Mouse (Mus musculus): Measurements from ENCODE around the gene Ttc30a2.
"Not testable (repeated sequence)": the region's sequence is repeated elsewhere in the genome, so short reads cannot be mapped to it uniquely, and the experiment has no call there.

The Ttc30a2 gene

DNA sequence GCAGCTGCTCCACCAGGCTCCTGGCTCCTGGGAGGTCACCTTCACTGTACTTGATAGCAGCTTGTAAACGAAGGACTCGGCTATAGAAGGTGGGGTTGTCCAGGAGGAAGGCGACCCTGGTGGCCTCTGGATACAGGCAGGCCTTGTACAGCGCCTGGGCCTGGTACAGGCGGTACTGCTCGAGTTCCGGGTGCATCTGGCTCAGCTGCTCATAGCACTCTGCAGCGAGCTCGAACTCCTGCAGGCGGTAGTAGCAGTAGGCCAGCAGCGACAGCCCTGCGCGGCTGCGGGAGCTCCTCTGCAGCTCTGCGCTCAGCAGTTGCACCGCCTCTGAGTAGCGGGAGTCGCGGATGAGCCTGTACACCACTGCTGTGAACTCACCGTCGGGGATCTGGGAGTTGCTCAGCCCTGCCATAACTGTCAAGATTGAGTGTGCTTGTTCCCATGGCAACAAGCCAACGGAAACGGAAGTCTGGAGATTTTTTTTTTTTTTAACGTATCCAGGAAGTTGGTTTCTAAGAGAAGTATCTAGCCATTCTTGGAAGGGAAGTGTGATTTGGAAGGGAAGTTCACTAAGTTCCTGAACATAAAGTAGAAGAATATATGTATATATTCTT is at the start of gene Ttc30a2:
Gene Ttc30a2, minus strand, starts transcription at position 419 of the 617 bp plus-strand sequence.
- DNase-seq (ENCODE audit: low spot score in 2 of 2): not testable (repeated sequence)

DNA sequence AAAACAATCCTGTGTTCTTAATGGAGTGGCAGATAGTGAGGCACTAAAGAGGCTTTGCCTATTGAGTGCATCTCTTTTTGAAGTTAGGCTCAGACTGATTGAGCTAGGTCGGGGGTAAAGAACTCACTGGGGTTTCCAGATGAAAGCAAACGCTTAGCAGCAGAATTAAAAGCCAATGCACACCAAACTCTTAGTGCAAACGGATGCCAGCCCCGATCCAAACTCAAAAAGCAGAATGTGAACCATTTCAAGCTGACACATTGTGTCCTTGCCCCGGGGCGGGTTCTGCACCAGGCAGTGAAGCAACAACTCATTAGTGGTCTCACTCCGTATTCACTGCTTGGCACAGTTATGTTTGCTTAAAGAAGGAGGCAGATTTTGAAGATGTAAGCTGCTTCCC is 38.9 kb upstream of the Ttc30a2 start:
- peak; percentile 23 to 28 for DNase-seq (ENCODE audit: low spot score in 2 of 2)

- no peak for DNase-seq (ENCODE audit: low spot score in 2 of 2)
Observed at GRCm38 (mm10) chr2:76016136-76016535, 38.2 kb upstream of the Ttc30a2 start.

DNA sequence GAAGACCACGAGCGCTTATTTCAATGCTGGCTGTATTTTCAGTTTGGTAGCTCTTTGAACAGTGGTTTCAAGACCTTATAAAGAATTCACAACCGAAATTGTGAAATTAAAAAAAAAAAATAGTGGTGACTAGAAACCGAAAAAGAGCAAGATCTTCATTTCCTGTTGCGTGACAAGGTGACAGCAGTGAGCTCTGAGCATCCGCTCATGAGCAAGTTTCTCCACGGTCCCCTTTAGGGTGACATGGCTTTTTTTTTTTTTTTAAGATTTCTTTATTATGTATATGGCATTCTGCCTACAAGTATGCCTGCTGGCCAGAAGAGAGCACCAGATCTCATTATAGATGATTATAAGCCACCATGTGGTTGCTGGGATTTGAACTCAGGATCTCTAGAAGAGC is 37.5 kb upstream of the Ttc30a2 start:
- DNase-seq (ENCODE audit: low spot score in 2 of 2): no peak

GRCm38 (mm10) chr2:76014659-76015058 is 36.7 kb upstream of the Ttc30a2 start:
- DNase-seq (ENCODE audit: low spot score in 2 of 2): no peak

GRCm38 (mm10) chr2:76006194-76006593 is 28.2 kb upstream of the Ttc30a2 start:
- DNase-seq (ENCODE audit: low spot score in 2 of 2): no peak

DNA sequence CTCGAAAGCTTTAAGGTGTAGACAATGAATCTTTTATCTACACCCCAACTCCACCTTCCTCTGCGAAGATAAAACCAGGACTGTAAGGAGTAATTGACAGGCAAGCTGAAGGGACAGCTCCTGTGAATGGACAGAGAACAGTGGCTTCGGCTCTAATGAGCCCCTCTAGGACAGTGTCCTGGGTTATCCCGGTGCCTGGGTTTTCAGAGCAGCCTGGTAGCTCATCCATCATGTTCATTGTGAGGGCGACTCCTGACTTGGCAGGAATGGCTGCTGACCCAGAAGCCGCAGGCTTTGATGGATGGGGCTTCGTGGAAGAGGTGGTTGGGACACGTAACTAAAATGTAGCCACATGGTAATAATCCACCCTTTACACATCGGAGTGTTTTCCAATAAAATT is 24.9 kb upstream of the Ttc30a2 start:
- DNase-seq (ENCODE audit: low spot score in 2 of 2): no peak

- DNase-seq (ENCODE audit: low spot score in 2 of 2): peak in 1 of 2 experiments; percentile 50
Observed at GRCm38 (mm10) chr2:76001392-76001791, 23.4 kb upstream of the Ttc30a2 start.

- no peak for DNase-seq (ENCODE audit: low spot score in 2 of 2)
Observed at GRCm38 (mm10) chr2:75999636-76000035, 21.7 kb upstream of the Ttc30a2 start.

DNA sequence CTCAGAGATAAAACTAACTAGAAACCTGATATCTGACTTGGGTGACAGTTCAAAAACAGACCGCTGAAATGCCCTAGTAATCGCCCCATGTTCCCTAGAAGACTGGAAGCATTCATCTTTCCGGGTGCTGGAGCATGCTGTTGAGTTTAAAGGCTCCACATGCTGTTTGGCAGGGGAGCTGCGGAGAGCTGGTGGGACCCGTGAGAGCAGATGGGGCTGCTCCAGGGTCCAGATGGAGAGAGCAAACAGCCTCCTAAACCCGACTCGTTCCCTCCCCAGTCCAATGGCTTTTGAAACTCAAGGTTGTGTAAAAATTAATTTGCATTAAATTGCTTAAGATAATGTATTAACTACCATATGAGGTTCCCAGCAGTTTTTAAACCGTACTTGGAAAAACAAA is 20.7 kb upstream of the Ttc30a2 start:
- peak in 1 of 2 experiments; percentile 40 for DNase-seq (ENCODE audit: low spot score in 2 of 2)

DNA sequence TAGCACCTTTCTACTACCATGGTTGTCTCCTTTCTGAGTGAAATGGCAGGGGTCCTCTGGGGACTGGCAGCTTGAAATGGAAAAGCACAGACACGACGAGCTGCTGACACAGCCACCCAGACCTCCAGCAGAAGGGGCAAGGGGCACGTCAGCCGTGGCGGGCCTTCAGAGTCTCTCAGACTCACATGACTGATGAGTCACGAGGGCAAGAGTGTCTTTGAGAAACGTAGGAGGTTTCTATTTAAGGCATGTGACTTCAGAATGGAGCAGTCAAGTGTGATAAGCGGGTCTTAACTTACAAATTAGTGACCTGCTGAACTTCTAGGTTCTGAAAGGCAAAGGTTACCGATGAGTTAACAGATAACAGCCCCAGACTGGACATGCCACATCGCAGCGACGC is 19.8 kb upstream of the Ttc30a2 start:
- DNase-seq (ENCODE audit: low spot score in 2 of 2): no peak

- no peak for DNase-seq (ENCODE audit: low spot score in 2 of 2)
Observed at GRCm38 (mm10) chr2:75994841-75995240, 16.9 kb upstream of the Ttc30a2 start.

- DNase-seq (ENCODE audit: low spot score in 2 of 2): no peak
Observed at GRCm38 (mm10) chr2:75991581-75992205, 13.7 kb upstream of the Ttc30a2 start.

DNA sequence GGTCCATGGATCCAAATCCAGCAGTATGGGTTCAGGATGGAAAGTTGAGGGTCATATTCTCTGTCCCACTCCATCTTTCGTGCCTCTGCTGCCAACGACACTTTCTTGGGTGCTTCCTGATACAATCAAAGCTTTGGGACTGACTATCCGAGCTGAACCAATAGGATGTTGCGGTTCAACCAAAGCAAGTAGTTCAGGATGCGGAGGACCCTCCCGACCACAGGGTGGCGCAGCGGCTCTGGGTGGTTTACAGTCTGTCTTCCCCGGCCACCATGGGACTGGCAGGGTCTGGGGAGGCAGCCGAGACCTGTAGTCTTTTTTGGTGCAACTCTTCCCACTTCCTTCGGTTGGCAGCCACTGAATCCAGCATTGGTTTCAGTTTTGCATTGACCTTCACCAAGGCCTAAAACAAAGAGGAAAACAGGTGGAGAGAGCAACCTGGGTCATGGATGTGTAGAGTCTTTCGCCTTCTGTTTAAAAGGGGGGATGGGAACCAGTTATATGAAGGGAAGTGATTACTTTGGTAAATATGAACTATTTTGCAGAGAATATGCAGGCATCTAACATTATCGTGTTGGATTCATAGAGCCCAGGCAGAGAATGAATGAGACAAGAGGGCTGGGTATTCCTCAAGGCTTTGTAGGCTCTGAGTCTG is 13.0 kb upstream of the Ttc30a2 start:
- DNase-seq (ENCODE audit: low spot score in 2 of 2): peak; percentile 70 to 80

- no peak for DNase-seq (ENCODE audit: low spot score in 2 of 2)
Observed at GRCm38 (mm10) chr2:75989694-75990093, 11.7 kb upstream of the Ttc30a2 start.

GRCm38 (mm10) chr2:75988779-75989363 is 10.9 kb upstream of the Ttc30a2 start:
- DNase-seq (ENCODE audit: low spot score in 2 of 2): no peak

DNA sequence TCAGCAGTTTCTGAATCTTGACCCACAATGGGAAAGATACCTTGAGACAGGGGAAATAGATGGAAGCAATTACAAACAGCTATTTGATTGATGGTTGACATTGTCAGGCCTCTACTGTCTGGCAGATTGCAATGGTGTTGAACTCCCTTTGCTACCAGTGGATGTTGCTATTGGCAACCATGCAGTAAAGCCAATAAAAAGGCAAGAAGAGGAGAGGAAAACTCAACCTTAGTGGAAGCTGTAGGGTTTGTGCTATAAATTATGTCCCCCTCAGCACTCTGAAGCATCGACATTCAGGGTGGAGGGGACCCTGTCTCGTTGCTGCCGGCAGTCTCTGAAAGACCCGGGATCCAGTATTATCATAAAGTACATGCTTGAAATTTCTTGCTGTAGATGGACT is 10.4 kb upstream of the Ttc30a2 start:
- no peak for DNase-seq (ENCODE audit: low spot score in 2 of 2)

- DNase-seq (ENCODE audit: low spot score in 2 of 2): no peak
Observed at GRCm38 (mm10) chr2:75987739-75988138, 9.8 kb upstream of the Ttc30a2 start.

DNA sequence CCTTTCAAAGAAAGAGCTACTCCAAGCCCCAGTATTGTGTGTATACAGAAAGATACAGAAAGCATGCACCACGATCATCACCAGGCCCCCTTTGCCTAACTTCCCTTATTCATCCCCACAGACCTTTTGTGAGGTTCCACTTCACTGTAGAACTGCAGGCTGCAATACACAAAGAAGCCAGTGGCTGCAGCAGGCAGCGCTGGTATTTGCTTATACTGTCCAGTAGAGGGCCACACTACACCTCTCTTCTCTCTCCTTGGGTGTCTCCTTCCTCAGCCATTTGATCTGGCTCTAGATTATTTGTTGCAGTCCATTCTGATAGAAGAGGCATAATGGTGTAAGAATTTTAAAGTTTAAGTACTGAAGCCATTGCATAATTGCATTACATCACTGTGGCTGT is 7.2 kb upstream of the Ttc30a2 start:
- peak; percentile 46 to 68 for DNase-seq (ENCODE audit: low spot score in 2 of 2)

DNA sequence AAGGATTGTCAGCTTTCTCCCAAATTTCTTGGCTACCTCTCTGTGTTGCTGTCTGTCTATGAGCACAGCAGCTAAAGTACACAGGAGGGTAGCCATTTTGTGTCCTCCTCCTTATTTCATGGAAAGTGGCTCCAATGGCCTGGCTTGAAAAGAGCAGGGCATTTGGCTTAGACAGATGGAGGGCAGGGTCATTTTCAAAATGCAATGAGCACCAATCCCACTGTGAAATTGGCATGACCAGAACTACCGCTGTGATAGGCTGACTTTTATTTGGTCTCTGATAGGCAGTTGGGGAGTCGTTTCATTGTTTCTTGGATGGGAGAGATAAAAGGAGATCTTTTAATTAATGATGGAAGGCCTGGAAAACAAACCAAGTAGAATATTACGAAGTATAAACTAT is 5.9 kb upstream of the Ttc30a2 start:
- DNase-seq (ENCODE audit: low spot score in 2 of 2): peak; percentile 14 to 45

DNA sequence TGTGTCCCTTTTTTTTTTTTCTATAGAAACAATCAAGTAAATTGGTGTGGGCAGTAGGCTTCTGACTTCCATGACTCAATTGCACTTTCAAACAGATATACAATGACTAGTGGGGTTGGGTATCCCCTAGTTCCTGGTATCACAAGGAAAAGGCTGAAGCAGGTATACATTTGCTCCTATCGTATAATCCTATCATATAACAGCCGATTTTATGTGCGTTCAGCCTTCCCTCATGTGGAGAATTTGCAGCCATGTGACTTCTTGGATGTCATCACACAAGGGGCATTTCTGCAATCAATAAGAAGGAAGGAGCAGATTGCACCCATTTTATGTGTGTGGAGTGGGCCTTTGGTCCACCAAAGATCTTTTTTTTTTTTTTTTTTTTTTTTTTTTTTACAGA is 5.1 kb upstream of the Ttc30a2 start:
- DNase-seq (ENCODE audit: low spot score in 2 of 2): no peak

DNA sequence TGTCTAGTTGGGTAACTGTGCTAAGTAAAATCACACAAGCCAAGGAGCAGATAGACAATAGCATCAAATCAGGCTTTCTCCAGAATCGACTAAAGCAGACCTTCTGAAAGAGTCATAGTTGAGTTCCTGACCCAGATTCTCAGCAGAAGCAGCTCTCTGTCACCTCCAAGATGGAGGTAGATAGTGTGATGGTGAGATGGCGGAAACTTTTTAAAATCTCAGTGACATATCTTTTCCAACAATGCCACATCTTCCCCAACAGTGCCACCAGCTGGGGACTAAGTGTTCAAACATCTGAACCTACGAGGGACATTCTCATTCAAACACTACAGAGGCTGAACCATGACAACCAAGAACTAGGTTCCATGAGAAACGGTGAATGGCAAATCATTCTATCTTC is 4.7 kb upstream of the Ttc30a2 start:
- no peak for DNase-seq (ENCODE audit: low spot score in 2 of 2)
